Mouse (Mus musculus): Measurements from ENCODE around the gene Vmn2r10.

GRCm38 (mm10) chr5:108988924-108989323 is 17.4 kb downstream of the Vmn2r10 start:
- TF ChIP-seq POLR2A (IDR thresholded peaks at IDR 0.05; ENCODE audit: low read depth, low read length): no peak
- TF ChIP-seq CTCF (IDR thresholded peaks at IDR 0.05; ENCODE audit: extremely low read depth, insufficient read length, insufficient replicate concordance, low read depth, low read length): no peak

All from small intestine, adult 2 months (tissue).